Mouse (Mus musculus) c-Kit-negative CD71-positive TER-119-positive erythroid progenitor cells, embryonic 14.5 days (primary cell): ENCODE measurements around the gene Arrb1.

Experiments used
- DNase-seq: peaks from one replicate; pipeline ENCODE4 v3.0.0-alpha.2; 2013; ENCODE audit warnings: low read depth, low spot score

Gene Arrb1

DNA sequence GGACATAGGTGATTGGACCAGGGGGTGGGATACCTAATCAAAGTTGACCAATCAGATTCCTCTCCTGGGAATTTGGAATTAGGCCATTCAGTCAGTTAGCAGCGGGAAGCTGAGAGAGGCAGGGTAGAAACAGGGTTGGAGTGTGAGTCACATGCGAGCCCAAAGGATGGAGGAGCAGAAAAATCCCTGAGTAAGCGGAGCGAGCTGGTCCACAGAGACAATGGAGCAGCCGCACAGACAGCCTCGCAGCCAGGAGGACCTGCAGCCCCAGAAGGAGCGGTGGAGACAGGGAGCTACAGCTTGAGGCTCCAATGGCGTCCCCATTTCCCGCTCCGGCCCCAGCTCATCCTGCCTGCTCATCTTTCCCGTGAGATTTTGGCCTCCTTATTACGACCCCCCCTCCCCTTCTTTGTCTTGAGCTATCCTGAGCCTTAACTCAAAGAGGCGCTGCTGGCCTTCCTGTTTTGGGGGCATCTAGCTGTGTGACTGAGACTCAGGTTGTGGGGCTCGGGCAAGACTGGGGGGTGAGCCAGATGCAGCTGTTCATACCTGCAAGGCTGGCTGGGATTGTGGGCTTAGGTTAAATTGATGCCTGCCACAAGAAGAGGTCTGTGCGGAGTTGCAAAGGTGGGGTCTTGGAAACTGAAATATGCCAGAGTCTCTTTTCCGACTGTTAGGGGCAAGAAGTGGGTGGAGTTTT is 44.4 kb downstream of the Arrb1 start:
- no peak for DNase-seq

- no peak for DNase-seq
Observed at GRCm38 (mm10) chr7:99580247-99580646, 45.0 kb downstream of the Arrb1 start.

DNA sequence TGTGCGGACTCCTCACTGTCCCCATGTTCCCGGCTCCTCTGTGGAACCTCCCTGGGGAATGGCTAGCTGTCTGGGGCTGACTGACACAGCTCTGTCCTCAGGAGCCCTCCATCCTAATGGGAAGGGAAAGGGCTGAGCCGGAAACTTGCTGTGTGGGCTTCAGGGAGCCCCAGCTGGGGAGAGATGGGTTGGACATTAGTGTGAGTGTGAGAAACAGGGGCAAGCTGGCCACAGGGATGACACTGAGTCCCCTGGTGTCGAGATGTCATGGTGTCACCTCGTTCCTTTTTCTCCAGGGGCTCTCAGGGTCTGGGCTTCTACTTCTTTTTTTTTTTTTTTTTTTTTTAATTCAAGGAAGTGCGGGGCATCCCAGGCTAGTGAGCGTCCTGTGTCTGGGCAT is 47.0 kb downstream of the Arrb1 start:
- DNase-seq: no peak

DNA sequence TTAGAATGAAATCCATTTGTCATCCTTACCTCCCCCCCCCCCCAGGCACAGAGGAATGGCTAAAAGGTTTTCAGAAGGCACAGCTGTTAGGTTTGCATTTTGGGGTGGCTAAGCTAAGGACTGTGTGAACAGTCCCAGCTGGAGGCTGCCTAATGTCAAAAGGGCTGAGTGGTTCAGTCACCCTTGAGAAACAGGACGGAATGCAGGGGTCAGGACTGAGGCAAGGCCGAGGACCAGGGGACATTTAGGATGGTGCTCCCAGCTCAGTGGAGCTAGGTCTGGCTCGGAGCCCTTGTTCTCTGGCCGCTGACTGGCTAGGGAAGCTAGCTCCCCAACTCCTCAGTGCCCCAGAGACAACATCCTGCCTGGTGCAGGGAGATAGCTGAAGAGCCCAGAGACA is 47.6 kb downstream of the Arrb1 start:
- DNase-seq: no peak

DNA sequence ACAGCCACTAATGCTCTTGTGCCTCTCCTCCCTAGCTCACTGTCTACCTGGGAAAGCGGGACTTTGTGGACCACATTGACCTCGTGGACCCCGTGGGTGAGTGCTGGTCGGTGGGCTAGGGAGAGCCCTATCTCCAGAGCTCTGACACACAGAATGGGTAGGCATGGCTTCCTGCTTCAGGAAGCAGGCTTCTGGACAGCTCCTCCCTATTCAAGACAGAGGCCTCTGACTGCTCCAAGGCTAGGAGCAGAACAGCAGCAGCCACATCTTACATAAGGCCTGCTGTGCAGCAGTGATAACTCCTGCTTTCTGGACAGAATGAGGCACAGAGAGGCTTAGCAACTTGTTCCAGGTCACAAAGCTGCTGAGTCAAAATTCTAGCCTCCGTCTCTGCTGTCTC is 48.4 kb downstream of the Arrb1 start:
- DNase-seq: no peak

DNA sequence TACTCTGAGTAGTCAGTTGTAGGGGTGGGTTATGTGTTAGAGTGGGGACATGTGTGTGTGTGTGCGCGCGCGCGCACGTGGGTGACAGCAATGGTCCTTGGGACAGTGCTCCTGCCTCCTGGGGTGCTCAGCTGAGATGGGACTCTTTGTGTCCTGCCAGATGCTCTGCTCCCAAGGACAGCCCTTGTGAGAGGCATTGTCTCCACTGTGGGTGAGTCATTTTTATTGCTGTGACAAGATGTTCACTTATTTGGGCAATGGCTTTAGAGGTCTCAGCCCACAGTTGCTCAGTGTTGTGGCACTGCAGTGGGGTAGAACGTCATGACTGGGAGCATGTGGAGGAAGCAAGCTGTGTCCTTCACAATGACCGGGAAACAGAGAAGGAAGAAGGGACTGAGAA is 50.7 kb downstream of the Arrb1 start:
- DNase-seq: no peak

DNA sequence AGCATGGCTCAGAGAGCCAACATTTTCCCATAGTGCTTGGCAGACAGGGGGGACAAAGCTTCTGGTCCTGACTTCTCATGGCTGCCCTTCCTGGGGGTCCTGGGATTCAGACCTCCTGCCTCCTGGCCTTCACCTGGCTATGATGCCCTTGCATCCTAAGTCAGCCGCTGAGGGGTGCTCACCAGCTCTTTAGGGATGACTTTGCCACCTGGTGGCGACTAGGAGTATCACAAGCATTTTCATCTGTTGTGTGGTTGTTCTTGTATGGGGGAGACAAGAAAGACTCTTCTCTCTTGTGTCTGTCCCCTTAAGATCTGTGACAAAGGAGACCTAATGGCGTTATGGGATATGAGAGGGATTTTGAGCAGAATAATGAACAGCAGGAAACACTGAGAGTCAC is 54.8 kb downstream of the Arrb1 start:
- DNase-seq: peak; percentile 81

- no peak for DNase-seq
Observed at GRCm38 (mm10) chr7:99590646-99591045, 55.4 kb downstream of the Arrb1 start.

DNA sequence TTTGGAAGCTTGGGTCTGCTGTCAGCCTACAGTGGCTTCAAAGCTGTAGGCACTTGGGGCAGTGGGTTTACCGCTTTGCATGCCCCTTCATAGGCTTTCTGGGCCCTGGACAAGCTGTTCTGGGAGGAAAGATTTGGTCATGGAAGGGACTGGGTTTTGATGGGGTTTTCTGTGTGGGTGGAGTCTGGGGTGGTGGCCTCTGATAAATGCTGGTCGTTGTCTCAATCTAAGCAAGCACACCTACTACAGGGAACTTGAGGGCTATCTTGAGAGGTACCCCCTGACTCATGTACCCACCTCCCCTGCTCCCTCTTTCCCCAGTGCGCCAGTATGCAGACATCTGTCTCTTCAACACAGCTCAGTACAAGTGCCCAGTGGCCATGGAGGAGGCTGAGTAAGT is 57.4 kb downstream of the Arrb1 start:
- no peak for DNase-seq

- peak; percentile 88 for DNase-seq
Observed at GRCm38 (mm10) chr7:99593868-99594803, 58.9 kb downstream of the Arrb1 start.

DNA sequence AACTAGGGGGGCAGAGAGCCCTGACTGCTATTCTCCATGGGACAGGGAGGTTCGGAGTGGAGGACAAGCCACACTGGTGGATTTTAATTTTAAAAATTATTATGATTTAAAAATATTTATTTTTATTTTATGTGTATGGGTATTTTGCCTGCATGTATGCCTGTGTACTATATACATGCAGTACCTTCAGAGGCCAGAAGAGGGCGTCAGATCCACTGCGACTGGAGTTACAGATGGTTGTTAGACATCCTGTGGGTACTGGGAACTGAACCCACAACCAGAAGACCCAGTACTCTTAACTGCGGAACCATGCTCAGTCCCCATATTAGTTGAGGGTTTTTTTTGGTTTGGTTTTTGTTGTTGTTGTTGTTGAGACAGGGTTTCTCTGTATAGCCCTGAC is 63.5 kb downstream of the Arrb1 start:
- no peak for DNase-seq

GRCm38 (mm10) chr7:99603875-99604662 is 68.8 kb downstream of the Arrb1 start:
- DNase-seq: no peak

DNA sequence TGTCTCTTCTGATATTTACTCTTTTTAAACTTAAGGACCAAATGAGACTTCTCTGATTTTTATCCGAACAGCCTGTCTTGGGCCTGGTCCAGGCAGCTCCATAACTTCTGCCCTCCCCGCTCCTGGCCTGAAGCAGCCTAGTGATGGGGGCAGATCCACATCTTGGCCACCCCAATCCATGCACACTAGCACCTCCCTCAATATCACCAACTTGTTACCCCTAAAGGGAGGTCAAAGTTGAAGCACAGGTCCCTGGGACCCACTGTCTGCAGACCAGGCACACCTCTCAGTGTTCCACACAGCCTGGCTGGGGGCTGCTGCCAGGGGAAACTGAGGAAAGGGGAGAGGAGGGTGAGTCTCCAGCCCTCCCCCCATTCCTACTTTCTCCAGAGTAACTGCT is 69.8 kb downstream of the Arrb1 start:
- no peak for DNase-seq

DNA sequence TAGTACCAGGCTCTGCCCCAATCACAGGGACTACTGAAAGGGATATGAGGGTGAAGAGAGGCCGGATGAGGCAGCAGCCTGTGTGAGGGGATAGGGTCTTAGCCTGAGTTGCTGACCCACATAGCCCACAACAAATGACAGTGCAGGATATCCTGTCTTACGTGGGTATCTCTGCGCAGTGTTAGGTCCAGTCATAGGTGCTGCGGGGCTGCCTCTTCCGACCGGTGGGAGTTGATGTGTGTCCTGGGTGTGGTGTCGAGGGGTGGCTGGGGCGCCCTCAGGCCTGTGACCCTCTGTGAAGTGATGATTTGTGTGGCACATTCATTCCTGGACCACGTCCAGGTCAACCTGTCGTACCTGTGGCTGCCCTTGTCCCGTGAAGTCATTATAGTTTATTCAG is 71.0 kb downstream of the Arrb1 start:
- DNase-seq: no peak

DNA sequence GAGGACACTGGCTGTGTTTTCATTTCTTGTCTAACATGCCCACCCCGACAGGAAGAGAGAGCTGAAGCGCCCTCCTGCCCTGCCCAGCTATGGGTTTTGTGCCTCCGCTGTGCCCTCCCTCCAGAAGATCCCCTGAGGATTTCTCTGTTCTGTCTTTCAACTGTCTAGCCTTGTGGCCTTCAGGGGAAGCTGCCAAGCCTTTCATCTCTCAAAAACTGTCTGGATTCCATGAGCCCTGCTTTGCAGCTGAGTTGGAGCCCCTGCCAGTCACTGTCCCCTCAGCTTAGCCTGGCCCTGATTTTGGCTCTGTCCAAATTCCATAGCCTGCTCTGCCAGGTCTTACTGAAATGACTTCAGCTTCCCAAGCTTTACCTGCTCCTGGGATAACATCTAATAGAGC is 71.5 kb downstream of the Arrb1 start:
- DNase-seq: no peak

DNA sequence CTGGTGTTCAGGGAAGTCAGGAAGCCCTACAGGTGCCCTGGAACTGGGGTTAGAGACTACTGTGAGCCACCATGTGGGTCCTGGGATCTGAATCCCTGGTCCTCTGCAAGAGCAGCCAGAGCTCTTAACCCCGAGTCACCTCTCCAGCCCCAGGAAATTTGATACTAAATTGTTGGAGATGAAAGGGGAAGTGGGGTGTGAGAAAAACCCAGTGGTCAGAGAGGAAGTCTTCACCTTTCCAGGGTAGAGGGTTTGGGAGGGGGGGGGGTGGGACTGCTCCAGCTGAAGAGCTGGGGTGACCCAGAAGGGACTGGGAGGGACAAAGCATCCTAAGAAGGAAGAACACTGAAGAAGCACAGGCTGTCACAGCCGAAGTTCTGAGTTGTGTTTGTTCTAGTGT is 72.4 kb downstream of the Arrb1 start:
- no peak for DNase-seq

DNA sequence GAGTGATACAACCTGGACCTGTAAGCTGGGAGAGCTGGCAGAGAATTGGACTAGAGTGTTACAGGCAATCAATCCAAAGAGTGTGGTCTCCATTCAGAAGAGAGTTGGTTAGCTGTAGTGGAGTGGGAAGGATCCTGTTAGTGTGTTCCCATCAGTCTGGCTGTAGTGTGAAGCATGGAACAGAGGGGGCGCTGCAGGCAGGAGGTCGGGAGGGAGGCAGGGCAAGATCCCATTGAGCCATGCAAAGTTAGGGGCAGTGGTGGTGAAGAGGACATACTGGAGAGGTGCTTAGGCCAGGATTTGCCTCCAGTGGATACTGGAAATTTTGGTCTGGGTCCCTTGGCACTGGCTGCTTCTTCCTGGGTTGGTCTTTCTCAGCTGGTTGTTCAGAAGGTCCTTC is 83.0 kb downstream of the Arrb1 start:
- DNase-seq: no peak

GRCm38 (mm10) chr7:99618860-99619259 is 83.6 kb downstream of the Arrb1 start:
- no peak for DNase-seq

GRCm38 (mm10) chr7:99625722-99626375 is 90.6 kb downstream of the Arrb1 start:
- DNase-seq: no peak

GRCm38 (mm10) chr7:99626376-99627270 is 91.4 kb downstream of the Arrb1 start, which contains the start of gene Tpbgl:
Gene Tpbgl (minus strand): TSS chr7:99627103.
- DNase-seq: no peak

DNA sequence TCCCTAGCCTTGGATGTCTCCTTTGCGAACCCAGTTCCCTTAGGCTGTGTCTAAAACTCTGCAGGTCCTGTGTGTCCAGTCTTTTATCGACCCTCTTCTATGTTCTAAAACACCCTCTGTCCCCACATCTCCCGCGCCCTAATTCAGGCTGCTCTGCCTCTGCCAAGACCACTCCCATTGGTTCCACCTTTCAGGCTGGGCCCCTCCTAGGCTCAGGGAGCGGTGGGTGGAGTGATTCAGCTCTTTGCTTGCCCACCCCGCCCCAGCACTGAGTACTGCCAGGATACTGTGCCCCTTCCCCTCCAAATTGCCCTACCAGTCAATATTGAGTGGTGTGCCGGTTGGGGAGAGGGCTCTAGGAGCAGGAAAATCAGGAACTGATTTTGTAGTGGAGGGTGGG is 92.1 kb downstream of the Arrb1 start:
- no peak for DNase-seq
